Mouse (Mus musculus) frontal cortex, postnatal 14 days (tissue): ENCODE measurements at regions not wholly inside any gene's neighbourhood (a gene's known extent, or its start where the extent isn't known, plus 50 kb on each side); places are given as distances from the start of the nearest gene placed in this dataset.

Source experiments
- DNase-seq, 2 experiments: peaks; one replicate each; pipeline ENCODE4 v3.0.0; 2022; ENCODE audit warnings: low spot score in 2 of 2

DNA sequence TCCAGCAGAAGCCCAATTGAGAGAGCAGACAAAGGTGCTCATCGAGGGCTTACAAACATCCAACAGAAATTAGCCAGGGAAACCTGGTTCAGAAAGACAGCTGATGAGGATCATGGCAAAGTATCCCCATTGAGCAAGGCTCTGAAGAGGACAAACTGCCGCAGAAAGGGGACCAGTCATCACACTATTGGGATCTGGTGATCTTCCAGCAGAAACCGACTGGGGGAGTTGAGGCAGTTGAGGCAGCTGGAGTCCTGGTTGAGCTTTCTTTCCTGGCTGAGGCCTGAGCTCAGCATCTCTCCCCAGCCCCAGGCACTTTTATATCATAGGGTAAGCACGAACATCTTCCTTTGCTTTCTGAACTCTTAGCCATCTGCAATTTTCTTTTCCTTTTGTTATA is 282.7 kb downstream of the Insig2 start:
- no peak for DNase-seq

DNA sequence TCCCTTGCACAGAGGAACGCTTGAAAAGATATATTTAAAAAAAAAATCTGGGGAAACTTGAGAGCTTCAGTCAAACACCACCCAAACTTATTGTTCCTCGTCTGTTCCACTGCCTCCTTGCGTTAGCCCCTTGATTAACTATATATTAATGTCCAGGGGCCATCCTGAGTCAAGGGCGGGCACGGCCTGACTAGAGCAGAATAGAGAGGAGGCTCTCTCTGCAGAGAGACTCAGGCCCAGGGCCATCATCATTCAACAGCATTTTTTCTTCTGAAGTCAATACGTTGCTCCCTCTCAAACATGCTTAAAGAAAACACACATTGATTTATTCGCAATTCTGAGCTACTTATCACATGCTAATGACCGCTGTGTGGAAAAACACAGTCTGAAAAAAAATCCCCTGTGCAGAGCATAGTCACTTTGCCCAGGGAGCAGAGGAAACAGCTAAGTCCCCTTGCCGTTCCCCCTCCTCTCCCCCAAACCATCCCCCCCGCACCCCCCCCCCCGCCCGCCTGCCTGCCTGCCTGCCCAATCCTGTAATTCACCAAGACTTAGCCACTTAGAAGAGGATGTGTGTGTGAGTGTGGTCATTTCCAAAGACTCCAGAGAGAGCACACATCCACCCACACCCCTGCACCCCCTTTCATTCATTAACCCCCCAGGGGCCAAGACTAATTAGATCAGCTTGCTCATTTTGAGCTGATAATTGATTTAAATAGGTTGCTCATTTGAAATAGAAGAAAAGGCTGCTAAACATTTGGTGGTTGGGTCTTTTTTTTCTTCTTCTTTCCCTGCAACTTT is 281.5 kb downstream of the Insig2 start:
- DNase-seq = no peak

DNA sequence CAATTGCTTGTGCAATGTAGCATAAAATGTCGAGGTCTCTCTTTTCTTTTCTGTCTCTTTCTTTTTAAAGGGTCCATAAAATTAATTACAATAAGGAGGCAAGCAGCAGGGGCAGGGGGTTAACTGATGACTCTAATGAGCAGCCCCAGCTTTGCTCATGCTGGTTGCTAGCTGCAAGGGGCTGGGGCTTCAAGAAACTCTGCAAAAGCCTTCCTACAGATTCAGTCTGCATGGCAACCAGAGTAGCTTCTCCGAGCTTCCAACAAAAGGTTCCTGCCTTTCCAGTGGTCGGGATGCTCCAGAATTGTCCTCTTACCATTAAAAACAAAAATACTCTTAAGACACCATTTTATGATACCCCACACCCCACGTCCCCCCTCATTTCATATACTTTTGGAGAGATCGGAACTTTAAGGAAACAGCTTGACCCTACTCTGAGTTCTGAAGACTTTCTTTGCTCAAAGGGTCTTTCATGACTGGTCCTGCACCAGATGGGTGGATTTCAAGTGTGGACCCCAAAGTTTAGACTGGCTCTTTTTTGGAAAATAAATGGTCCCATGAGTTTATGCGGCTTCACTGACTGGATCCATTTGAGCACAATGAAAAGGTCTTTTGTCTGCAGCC is 280.8 kb downstream of the Insig2 start:
- DNase-seq = no peak

DNA sequence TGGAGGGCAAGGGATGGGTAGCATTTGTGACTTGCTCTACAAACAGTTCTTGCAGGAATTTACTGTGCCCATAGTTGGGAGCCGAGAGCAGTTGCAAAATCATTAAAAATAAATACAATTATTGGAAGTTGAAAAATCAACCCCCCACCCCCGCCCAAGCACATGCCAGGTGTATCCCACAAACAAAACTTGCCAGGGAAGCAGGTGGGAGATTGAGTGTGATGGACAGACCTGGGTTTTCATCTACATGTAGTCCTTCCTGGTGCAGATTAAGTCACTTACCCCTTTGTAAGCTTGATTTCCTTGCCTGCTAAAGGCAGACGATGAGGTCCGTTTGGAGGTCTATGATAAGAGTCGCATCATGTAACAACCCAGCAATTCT is 280.3 kb downstream of the Insig2 start:
- DNase-seq = no peak

DNA sequence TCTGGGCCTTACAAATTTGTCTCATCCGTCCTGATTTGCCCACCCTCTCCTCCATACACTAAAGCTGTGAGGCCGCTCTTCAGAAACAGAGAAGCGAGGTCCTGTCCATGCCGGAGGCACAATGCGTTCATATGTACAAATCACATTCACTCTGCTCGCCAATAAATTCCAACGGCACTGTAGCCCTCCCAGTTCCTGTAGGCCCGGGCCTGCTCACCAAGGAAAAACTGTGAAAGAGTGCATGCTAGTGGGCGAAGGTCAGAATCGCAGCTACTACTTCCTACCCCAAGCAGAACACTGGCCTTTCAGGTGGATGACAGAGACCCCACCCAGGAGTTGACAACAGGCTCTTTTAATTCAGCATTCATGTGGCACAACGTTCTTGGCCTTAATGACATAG is 278.7 kb downstream of the Insig2 start:
- DNase-seq = no peak

DNA sequence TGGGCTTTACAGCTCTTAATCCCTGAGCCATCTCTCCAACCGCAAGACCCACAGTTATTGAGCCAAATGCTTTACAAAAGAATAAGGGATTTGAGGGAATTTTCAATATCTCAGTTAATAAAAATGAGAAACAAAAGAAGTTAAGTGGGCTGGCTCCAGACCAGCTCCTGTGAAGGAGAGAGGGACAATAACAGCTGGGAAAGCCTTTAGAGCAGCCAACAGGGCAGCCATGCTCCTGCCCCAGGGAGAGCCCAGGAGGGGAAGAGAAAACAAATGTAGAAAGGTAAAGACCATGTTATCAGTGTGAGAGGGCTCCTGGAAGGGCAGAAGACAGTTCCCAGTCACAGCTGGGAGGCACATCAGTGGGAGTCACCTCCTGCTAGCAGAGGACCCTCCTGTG is 257.8 kb downstream of the Insig2 start:
- no peak for DNase-seq

DNA sequence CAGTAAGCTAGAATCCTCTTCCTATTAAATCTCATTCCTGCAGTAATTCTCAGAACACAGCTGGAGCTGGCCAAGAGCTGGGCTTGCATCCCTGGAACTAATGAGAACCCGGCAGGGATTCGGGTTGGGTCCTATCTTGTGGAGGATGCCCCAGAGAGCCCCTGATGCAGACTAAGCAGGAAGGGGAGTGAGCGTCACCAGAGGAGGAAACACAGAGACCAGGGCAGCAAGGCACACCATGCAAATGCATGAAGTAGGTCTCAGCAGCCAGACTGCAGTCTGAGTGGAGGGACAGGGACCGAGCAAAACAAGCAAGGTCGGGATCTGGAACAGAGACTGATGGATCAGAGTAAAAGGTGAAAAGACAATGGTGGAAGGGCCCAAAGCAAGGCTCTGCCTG is 249.6 kb downstream of the Insig2 start:
- no peak for DNase-seq

DNA sequence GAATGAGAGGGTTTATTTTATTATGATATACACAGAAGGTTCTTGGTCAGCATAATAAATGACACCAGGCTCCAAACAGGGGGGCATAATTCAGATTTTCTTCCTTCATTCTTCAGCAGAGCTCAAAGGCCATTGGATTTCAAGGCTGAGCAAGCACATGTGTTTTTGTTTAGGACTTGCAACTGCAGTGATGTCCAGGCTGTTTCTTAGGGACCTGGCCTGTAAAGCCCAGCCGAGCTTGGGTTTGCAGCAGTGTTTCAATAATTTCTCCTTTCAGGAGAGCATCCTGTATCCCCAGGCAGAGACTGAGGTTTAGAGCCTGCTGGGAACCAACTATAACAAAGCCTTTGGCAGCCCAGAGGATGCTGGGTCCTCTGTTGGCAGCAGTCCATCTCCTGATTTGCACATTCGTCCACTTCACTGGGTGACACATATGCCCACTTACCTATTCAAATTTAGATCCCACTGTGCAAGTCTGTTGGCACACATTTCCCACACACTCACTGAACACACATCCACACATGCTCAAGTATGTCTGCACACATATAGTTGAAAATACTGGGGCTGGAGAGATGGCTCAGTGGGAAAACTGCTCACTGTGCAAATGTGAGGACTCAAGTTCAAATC is 247.2 kb downstream of the Insig2 start:
- peak in 1 of 2 experiments; percentile 19 for DNase-seq

DNA sequence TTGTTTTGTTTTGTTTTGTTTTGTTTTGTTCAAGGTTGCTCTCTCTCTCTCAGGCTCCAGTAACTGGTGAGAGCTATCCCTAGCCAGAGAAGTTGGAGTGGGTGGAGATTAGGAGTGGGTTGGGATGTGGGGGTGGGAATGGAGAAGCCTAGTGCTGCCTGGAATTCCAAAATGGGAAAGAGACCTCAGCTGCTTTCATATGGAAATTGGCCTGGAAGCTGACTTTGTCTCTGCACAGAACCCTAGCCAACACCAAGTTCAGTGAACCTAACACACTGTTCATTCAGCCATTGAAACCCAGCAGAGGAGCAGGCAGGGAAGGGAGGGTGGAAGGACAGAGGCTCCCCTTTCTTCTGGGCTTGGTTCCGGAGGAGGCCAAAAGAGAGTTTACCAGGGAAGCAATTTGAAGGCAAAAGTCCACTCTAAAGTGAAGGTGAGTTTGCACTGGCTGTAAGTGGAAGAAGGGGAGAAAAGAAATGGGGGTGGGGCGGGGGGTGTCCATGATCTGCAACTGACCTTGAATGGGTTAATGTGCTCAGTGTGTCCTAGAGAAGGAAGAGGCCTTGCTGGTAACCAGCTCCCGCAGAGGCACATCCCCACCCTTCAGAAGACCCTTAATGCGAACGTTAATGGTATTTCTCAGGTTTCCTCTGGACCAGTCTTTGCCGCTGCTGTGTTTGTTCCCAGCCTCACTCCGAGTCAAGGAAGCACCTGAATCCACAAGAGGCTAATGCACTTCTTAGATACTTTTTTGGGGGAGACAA is 245.1 kb downstream of the Insig2 start:
- peak in 1 of 2 experiments; percentile 40 for DNase-seq

DNA sequence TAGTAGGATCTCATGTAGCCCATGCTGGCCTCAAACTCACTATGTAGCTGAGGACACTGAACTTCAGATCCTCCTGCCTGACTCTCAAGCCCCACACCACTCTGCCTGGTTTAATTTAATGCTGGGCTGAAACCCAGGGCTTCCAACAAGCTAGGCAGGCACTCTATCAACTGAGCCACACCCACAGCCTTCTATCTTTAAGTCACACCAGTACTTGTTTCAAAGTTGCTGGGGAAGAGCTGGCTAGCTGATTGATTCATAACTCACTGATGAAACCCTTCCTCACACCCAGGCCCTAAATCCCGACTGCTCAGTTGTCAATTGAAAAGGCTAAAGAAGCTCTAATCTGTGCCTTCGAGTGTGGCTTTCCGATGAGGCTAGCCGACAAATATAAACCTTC is 241.8 kb downstream of the Insig2 start:
- no peak for DNase-seq

DNA sequence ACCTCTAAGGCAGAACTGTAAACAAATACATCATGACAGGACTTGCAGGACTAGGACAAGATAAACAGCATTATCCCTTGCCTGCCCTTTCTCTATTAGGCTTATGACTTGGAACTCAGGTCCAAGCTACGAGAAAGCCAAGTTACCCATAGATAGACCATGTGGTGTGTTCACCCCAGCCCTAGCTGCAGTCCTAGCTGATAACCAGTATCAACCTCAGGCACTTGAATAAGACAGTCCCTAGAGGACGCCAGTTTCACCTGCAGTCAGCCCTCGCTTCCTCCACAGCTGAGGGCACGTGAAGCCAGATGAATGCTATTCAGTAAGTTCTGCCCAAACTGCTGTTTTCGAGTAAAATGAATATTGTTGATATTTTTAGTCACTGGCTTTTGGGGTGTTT is 239.5 kb downstream of the Insig2 start:
- DNase-seq = no peak

DNA sequence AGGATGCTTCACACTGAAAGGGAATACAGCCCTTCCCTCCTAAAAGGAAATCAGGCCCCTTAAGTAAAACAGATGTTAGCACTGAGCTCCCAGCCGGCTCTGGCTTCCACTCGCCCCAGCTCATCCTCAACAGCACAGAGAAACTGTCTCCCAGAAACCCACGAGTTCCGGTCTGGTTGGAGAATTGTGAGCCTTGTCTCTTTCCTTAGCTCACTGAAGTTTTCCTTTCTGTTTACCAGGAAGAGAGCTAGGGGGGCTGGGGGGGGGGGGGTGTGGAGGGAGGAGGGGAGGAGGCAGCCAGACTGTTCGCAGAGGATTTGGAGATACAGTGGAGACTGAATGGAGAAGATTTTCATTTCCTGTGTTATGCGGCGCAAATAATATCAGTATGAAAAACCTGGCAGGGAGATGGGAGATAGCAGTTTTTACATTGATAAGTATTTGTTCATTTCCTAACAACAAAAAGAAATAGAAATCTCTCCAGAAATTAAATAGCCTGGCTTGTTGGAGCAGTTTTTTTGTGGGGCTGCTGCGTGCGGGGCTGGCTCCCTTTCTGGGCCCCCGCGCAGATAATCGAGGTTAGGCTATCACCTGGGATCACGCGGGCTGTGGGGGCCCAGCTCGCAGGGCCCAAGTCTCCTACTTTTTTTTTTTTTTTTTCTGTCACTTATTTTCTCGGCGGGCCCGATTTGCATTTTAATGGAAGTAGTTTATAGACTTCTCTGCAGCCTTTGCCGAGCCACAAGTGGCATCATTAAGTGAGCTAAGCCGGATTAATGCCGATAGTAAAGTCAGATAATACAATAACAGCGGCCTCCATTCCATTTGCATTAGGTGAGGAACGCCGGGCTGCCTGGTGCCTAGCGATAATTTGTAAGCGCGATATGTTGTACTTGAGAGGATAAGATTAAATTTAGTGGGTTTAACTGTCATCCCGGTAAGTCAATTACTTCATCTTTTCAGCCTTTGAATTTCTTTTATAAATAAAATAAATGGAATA is 235.5 kb downstream of the Insig2 start:
- DNase-seq = no peak

DNA sequence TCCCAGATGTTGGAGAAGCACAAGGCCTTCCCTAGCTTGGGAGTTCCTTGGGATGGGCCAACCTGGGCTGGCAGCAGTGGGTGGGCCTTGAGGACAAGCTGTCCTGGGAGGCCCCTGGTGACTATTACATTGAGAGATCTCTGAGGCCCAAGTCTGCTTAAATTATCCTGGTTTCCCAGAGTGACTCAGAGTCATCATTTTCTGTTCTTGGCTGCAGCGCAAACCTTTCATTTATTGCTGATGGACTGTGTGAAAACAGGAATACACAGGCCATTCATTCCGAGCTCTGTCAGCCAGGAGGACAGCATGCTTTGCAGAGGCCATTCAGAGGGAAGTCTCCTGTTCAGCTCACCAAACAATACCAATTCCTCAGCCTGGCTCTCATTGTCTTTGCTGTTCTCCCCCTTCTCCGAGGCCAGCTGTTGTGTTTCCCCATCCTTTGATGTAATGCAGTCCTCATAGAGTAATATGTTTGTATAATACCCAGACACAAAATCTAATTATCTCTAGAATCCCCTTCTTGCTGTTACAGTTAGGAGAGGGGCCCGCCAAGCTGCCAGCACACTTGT is 220.5 kb downstream of the Insig2 start:
- no peak for DNase-seq

DNA sequence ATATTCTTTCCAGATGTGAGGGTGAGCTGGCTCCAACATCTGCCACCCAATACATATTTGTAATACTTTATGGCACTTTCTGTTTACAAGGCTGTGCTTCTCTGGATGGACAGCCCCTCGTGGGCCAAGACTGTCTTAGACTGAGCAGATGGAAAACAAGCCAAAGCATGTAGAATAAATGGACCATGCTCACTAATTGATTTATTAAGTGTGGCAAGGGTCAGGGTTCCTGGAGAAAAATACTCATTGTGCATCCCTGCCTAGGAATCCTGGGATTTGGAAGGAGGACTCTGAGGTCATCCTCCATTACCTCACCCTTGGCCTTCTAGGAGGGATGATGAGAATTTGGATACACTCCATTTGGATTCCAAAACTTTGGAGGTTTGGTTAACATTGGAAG is 219.9 kb downstream of the Insig2 start:
- no peak for DNase-seq

DNA sequence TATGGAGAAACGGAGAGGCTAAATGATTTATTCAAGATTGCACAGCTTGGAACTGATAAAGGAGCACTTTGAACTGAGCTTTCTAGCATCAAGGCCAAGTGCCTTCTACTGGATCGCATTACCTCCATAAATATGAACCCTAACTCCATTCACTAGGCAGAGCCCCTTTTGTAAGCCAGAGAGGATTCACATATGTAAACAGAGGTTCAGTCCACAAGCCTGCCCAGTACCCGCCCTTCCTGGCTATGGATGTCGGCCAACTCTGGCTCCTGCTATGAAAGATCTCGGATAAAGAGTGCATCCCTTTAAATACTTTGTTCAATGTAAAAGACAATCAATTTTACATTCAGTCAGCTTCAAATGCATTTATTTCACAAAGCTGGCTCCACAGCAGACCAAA is 215.8 kb downstream of the Insig2 start:
- DNase-seq = no peak

DNA sequence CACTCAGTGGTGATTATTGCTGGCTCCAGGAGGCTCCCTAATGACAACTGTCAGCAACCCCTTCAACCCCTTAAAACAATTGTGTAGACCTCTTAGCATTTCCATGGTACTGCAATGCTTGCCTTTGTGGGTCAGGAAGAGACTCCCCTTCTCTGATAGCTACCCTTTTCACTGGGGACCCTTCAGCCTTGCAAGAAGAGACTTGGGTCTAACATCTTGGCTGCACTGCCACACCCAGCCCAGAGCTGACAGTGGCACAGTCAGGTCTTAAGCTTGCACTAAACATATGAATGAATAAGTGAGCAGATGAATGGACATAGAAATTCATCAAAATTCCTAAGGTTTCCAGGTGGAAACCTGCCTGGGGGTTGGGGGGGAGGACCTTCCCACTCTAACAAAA is 209.0 kb downstream of the Insig2 start:
- DNase-seq = no peak

DNA sequence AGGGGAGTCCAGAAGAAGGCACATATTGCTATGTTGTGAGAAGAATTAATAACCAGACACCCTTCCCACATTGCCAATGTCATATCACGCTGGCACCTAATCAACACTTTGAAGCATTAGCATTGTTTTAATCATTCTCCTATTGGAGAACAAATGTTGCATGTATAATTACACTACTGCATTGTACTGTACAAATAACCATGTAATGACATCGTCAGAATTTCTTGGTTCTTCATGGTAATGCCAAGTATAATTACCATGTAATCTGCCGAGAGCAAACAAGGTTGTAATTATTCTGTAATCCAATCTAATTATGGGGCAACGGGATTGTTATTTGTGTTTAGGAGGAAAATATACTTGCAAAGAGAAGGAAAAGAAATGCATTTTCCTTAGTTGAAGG is 196.1 kb downstream of the Insig2 start:
- DNase-seq = no peak

DNA sequence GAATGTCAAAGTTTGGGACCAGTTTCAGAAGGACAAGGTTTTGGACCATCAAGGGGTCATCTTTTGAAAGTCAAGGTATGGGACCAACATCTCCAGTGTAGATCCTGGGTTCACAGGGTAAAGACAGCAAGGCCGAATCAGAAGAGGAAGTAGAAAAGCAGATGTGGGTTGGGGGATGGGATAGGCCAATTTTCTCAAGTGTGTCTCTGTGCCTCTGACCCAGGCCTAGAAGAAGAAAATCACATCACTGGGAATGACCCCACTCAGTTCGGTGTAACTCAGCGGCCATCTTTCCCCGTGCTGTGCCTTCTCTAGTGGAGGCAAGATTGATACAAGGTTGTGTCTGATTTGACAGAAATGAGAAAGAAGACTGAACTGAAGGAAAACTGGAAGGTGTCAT is 195.5 kb downstream of the Insig2 start:
- DNase-seq = no peak

DNA sequence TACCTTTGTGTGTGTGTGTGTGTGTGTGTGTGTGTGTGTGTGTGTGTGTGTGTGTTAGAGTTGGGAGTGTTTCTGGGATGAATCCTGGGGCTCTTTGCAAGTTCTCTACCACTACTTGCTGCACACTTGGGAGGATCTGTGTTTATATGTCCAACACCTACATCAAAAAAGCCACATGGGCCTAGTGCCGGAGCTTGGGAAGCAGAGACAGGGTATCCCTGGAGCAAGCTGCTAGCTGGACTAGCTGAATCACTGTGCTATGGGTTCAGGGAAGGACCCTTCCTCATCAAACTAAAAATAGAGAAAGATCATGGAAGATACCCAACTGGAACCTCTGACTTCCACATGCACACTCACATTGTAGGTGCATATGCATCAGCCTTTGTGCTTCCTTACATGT is 187.4 kb downstream of the Insig2 start:
- no peak for DNase-seq

DNA sequence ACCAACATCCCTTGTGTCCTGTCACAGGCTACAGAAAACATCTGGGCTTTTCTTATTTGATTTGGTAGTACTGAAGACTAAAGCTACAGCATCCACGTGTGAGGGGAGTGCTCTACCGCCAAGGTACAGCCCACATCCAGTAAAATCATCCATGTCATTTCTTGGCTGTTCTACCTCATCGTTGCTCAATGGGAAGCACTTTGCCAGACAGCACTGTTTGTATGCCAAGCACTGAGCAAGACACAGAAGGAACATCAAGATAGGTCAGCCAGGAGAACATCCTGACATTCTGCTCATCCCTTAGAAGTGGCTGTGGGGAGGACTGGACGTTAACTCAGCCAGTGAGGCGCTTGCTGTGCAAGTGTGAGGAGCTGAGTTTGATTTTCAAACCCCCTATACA is 178.9 kb downstream of the Insig2 start:
- DNase-seq = no peak

DNA sequence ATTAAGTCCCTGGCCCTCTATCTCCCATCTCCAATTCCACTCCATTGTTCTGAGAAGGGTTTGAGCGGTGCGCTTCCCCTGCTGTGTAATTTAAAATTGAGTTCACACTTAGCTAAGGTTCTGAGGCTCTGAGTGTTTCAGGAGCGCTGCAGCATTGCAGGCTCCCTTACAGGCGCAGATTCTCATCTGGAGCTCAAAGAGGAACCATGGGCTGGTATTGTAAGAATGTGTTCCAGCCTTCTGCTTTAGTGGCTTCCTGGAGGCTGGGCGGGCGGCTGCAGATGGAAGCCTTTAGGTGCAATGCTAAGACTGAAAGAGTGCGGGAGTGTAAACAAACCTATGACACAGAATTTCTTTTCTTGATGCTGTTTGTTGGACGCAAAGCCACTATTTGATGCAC is 177.8 kb downstream of the Insig2 start:
- no peak for DNase-seq
